Mouse (Mus musculus): Measurements from ENCODE around the gene Kank2. TPM values are rescaled to one million over a fixed set of nuclear protein-coding genes. Genes with fewer than 3 reads are reported as not detected.

Kank2 gene
- polyA plus RNA-seq, 1 experiment from 2014 or later, result 26.3 TPM

DNA sequence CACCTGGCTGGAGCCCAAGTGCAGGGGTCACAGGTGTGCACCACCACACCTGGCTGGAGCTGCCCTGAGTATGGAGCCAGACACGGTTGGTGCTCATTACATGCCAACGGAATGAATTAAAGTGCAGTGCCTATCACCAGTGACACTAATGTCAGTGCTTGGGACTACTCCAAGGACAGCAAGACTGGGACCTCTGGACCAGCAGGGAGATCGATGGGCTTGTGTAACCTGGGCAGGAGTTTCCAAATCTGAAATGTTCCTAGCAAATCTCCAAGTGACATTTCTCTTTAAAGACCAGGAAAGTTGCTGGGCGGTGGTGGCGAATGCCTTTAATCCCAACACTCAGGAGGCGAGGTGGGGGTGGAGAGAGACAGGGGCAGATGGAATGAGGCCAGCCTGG lies 24.1 kb upstream of the Kank2 start:
- Histone ChIP-seq H3K4me3 (ENCODE audit: low read length) (no peak overlapping the region), H3K9me3 (ENCODE audit: control insufficient read depth, low read length) (no peaks in the 10 kb centered on the region), H3K4me2 (ENCODE audit: low read depth, low read length) (no peak overlapping the region), H3K4me1 (replicated peaks; ENCODE audit: control insufficient read depth, insufficient read depth, low read length) (no peaks in the 10 kb centered on the region), H3K27me3 (ENCODE audit: control insufficient read depth, insufficient read depth, low read depth, low read length) (no peaks in the 10 kb centered on the region), H3K36me3 (ENCODE audit: control insufficient read depth, insufficient read depth, low read length) (peaks cover 8% of the 10 kb centered on the region), H3K27ac (ENCODE audit: low read length) (no peak overlapping the region), H3K9ac (ENCODE audit: low read length) (no peak overlapping the region)
- WGBS, result 85% methylated on average over 6 of the region's 6 CpGs
- no peak for ATAC-seq (ENCODE audit: low read depth)

DNA sequence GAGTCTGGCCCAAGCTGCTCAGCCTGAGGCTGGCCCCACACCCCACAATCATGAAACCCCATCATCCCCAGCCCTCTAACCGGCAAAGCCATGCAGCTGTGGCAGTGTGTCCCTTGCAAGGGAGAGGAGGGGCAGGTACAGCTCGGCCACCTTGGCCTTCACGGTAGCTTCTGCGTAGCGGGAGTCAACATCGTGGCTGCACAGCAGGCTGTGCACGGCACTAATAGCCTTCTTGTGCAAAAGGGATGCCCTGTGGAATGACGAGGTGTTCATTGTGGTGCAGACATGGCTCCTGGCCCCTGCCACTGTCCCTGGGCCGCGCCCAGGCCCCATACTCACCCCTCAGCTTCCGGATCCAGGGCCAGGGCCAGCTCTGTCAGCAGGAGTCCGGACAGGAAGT lies 21.6 kb upstream of the Kank2 start:
- Histone ChIP-seq H3K4me2 (ENCODE audit: low read depth, low read length) (no peak overlapping the region), H3K4me3 (ENCODE audit: low read length) (no peak overlapping the region), H3K27ac (ENCODE audit: low read length) (no peak overlapping the region), H3K9ac (ENCODE audit: low read length) (no peak overlapping the region), H3K36me3 (ENCODE audit: control insufficient read depth, insufficient read depth, low read length) (peaks cover 15% of the 10 kb centered on the region), H3K4me1 (replicated peaks; ENCODE audit: control insufficient read depth, insufficient read depth, low read length) (no peaks in the 10 kb centered on the region), H3K9me3 (ENCODE audit: control insufficient read depth, low read length) (no peaks in the 10 kb centered on the region), H3K27me3 (ENCODE audit: control insufficient read depth, insufficient read depth, low read depth, low read length) (no peaks in the 10 kb centered on the region)
- WGBS, result 84% methylated on average over 12 of the region's 12 CpGs
- ATAC-seq (ENCODE audit: low read depth), result no peak

DNA sequence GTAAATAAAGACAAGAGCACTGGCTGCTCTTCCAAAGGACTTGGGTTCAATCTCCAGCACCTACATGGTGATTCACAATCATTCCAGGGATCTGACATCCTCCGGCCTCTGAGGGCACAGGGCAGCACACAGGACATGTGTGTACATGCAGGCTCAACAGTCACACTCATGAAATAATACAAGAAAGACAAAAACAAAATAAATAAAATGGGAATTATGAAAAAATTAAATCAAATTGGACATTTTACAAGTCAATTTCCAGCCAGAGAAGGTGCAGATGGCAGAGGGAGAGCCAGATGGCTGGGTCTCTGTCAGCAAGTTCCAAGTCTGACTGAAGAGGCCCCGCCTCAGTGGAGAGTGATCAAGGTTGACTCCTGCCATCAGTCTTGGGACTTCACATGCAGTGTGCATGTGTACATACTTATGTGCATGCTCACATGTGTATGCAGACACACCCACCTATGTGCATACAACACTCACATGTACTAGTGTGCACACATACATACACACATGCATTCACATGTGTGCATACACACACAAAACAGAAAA lies 20.7 kb upstream of the Kank2 start:
- WGBS, result 98% methylated on average over 2 of the region's 2 CpGs
- H3K9me3 ChIP-seq (ENCODE audit: control insufficient read depth, low read length), result no peaks in the 10 kb centered on the region
- H3K4me1 ChIP-seq (replicated peaks; ENCODE audit: control insufficient read depth, insufficient read depth, low read length), result no peaks in the 10 kb centered on the region
- no peak overlapping the region for H3K27ac ChIP-seq (ENCODE audit: low read length)
- H3K27me3 ChIP-seq (ENCODE audit: control insufficient read depth, insufficient read depth, low read depth, low read length), result no peaks in the 10 kb centered on the region
- no peak for ATAC-seq (ENCODE audit: low read depth)
- peaks cover 19% of the 10 kb centered on the region for H3K36me3 ChIP-seq (ENCODE audit: control insufficient read depth, insufficient read depth, low read length)
- no peak overlapping the region for H3K9ac ChIP-seq (ENCODE audit: low read length)
- H3K4me2 ChIP-seq (ENCODE audit: low read depth, low read length), result no peak overlapping the region
- no peak overlapping the region for H3K4me3 ChIP-seq (ENCODE audit: low read length)

DNA sequence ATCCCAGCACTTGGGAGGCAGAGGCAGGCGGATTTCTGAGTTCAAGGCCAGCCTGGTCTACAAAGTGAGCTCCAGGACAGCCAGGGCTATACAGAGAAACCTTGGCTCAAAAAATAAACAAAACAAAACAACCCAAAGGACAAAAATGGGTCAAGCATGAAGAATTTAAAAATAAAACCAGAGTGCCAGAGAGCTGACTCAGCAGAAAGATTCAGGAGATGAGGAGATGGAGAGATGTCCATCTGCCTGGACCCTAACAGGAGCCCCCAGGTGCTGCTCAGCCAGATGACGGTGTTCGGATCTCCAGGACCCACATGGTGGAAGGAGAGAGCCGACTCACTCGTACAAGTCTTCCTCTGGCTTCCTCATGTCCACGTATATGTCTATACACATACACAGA lies 20.0 kb upstream of the Kank2 start:
- H3K9ac ChIP-seq (ENCODE audit: low read length), result no peak overlapping the region

DNA sequence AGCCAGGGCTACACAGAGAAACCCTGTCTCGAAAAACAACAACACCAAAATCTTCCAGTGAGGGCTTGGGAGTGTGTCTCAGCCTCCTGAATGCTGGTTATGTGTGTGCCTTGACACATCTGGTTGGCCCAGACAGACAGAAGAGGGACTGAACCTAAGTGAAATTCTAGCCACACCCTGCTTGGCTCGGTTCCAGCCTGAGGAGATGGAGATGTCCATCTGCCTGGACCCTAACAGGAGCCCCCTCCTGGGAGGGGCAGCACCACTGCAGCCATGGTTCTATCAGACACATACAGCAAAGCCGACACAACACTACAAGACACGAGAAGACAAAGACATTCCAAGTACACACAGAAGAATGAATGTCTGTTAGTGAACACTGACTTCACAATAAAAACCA lies 19.6 kb upstream of the Kank2 start:
- Histone ChIP-seq H3K4me2 (ENCODE audit: low read depth, low read length) (no peak overlapping the region), H3K27ac (ENCODE audit: low read length) (no peak overlapping the region), H3K4me3 (ENCODE audit: low read length) (no peak overlapping the region), H3K9me3 (ENCODE audit: control insufficient read depth, low read length) (no peaks in the 10 kb centered on the region), H3K27me3 (ENCODE audit: control insufficient read depth, insufficient read depth, low read depth, low read length) (no peaks in the 10 kb centered on the region), H3K9ac (ENCODE audit: low read length) (no peak overlapping the region), H3K36me3 (ENCODE audit: control insufficient read depth, insufficient read depth, low read length) (peaks cover 22% of the 10 kb centered on the region), H3K4me1 (replicated peaks; ENCODE audit: control insufficient read depth, insufficient read depth, low read length) (no peaks in the 10 kb centered on the region)
- WGBS, result 87% methylated on average over 4 of the region's 4 CpGs
- ATAC-seq (ENCODE audit: low read depth), result no peak

More for the DNA sequence above, 20.0 kb upstream of the Kank2 start:
- no peaks in the 10 kb centered on the region for H3K4me1 ChIP-seq (replicated peaks; ENCODE audit: control insufficient read depth, insufficient read depth, low read length)
- no peak overlapping the region for H3K4me3 ChIP-seq (ENCODE audit: low read length)
- H3K27ac ChIP-seq (ENCODE audit: low read length), result no peak overlapping the region
- no peaks in the 10 kb centered on the region for H3K27me3 ChIP-seq (ENCODE audit: control insufficient read depth, insufficient read depth, low read depth, low read length)
- 91% methylated on average over 6 of the region's 6 CpGs for WGBS
- no peaks in the 10 kb centered on the region for H3K9me3 ChIP-seq (ENCODE audit: control insufficient read depth, low read length)
- no peak for ATAC-seq (ENCODE audit: low read depth)
- H3K36me3 ChIP-seq (ENCODE audit: control insufficient read depth, insufficient read depth, low read length), result peaks cover 22% of the 10 kb centered on the region
- no peak overlapping the region for H3K4me2 ChIP-seq (ENCODE audit: low read depth, low read length)

DNA sequence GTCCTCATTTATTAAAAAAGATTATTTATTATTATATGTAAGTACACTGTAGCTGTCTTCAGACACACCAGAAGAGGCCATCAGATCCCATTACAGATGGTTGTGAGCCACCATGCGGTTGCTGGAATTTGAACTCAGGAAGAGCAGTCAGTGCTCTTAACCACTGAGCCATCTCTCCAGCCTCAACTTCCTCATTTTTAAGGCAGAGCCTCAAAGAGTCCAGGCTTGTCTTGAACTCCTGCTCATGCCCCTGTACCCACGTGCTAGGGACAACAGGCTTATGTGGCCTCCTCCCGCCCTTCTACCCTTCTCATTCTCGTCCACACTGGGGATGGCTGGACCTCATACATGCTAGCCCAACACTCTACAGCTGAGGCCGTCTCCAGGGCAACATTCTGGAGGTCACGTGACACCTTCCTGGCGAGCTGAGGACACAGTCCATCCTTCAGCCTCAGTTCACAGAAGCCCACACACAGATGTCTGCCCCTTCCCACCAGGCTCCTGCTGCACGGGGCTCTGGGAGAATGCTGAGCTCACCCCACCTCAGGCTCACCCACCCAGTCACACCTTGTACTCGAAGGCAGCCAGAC lies 18.3 kb upstream of the Kank2 start:
- H3K36me3 ChIP-seq (ENCODE audit: control insufficient read depth, insufficient read depth, low read length), result peaks cover 32% of the 10 kb centered on the region
- no peak for ATAC-seq (ENCODE audit: low read depth)
- no peak overlapping the region for H3K4me2 ChIP-seq (ENCODE audit: low read depth, low read length)
- H3K9ac ChIP-seq (ENCODE audit: low read length), result no peak overlapping the region
- H3K27me3 ChIP-seq (ENCODE audit: control insufficient read depth, insufficient read depth, low read depth, low read length), result no peaks in the 10 kb centered on the region
- H3K9me3 ChIP-seq (ENCODE audit: control insufficient read depth, low read length), result no peaks in the 10 kb centered on the region
- no peak overlapping the region for H3K4me3 ChIP-seq (ENCODE audit: low read length)
- no peak overlapping the region for H3K27ac ChIP-seq (ENCODE audit: low read length)
- H3K4me1 ChIP-seq (replicated peaks; ENCODE audit: control insufficient read depth, insufficient read depth, low read length), result no peaks in the 10 kb centered on the region
- 62% methylated on average over 9 of the region's 9 CpGs for WGBS

DNA sequence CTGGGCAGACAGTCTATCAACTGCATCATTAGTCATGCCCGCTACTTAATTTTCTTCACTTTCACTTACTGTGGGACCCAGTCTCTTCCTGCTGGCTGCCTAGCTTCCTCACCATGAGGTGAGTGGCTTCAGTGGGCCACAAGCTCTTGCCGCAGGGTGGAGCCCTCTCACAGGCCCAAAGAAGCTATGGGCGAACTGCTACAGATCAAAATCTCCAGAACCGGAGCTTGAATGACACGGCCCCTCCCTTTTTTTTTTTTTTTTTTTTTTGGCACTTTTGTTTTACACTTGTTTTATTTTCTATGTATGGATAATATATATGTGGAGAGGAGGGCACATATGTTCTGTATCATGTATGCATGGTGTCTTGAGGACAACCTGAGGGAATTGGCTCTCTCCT lies 12.6 kb upstream of the Kank2 start:
- Histone ChIP-seq H3K9ac (ENCODE audit: low read length) (no peak overlapping the region), H3K27ac (ENCODE audit: low read length) (no peak overlapping the region), H3K27me3 (ENCODE audit: control insufficient read depth, insufficient read depth, low read depth, low read length) (no peaks in the 10 kb centered on the region), H3K4me1 (replicated peaks; ENCODE audit: control insufficient read depth, insufficient read depth, low read length) (no peaks in the 10 kb centered on the region), H3K4me3 (ENCODE audit: low read length) (no peak overlapping the region), H3K9me3 (ENCODE audit: control insufficient read depth, low read length) (no peaks in the 10 kb centered on the region), H3K36me3 (ENCODE audit: control insufficient read depth, insufficient read depth, low read length) (peaks cover 25% of the 10 kb centered on the region), H3K4me2 (ENCODE audit: low read depth, low read length) (no peak overlapping the region)
- 92% methylated on average over 5 of the region's 5 CpGs for WGBS
- ATAC-seq (ENCODE audit: low read depth), result no peak

DNA sequence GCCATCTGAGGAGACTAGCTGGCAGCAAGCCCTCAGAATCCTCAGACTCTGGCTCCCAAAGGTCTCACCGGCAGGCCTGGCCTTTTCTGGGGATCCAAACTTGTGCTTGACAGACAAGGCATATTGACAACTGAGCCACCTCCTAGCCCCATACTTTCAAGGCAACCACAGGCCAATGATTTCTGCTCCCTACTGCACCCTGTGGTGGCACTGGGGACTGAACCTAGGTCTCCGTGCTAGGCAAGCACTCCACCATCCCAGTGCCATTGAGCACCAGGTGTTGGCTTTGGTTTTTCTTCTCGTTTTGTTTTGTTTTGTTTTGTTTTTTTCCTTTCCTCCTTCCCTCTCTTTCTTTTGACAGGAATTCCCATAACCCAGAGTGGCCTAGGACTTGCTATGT lies 10.0 kb upstream of the Kank2 start:
- 63% methylated on average over 3 of the region's 3 CpGs for WGBS
- Histone ChIP-seq H3K4me2 (ENCODE audit: low read depth, low read length) (no peak overlapping the region), H3K4me1 (replicated peaks; ENCODE audit: control insufficient read depth, insufficient read depth, low read length) (peaks cover 8% of the 10 kb centered on the region), H3K27me3 (ENCODE audit: control insufficient read depth, insufficient read depth, low read depth, low read length) (no peaks in the 10 kb centered on the region), H3K4me3 (ENCODE audit: low read length) (no peak overlapping the region), H3K27ac (ENCODE audit: low read length) (no peak overlapping the region), H3K9ac (ENCODE audit: low read length) (no peak overlapping the region), H3K9me3 (ENCODE audit: control insufficient read depth, low read length) (no peaks in the 10 kb centered on the region), H3K36me3 (ENCODE audit: control insufficient read depth, insufficient read depth, low read length) (peaks cover 12% of the 10 kb centered on the region)
- no peak for ATAC-seq (ENCODE audit: low read depth)

DNA sequence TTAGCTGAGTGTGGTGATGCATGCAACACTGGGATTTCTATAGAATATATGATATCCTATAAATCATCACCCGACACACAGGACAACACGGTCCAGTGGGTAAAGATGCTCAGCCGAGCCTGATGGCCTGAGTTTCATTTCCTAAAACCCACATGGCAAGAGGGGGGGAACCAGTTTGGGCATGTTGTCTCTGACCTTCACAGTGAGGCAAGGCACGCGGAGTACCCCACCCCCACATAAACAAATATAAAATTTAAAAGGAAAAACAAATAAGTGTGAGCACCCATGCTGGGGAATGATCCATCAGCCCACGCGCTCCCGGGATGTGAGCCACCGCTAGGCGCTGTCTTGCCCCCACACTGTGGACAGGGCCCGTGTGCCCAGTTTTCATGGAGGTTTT lies 8.4 kb upstream of the Kank2 start:
- H3K27ac ChIP-seq (ENCODE audit: low read length), result no peak overlapping the region
- no peak for ATAC-seq (ENCODE audit: low read depth)
- peaks cover 12% of the 10 kb centered on the region for H3K36me3 ChIP-seq (ENCODE audit: control insufficient read depth, insufficient read depth, low read length)
- WGBS, result 70% methylated on average over 11 of the region's 11 CpGs
- no peak overlapping the region for H3K9ac ChIP-seq (ENCODE audit: low read length)
- H3K27me3 ChIP-seq (ENCODE audit: control insufficient read depth, insufficient read depth, low read depth, low read length), result no peaks in the 10 kb centered on the region
- H3K4me3 ChIP-seq (ENCODE audit: low read length), result no peak overlapping the region
- no peak overlapping the region for H3K4me2 ChIP-seq (ENCODE audit: low read depth, low read length)
- peaks cover 8% of the 10 kb centered on the region for H3K4me1 ChIP-seq (replicated peaks; ENCODE audit: control insufficient read depth, insufficient read depth, low read length)
- no peaks in the 10 kb centered on the region for H3K9me3 ChIP-seq (ENCODE audit: control insufficient read depth, low read length)

DNA sequence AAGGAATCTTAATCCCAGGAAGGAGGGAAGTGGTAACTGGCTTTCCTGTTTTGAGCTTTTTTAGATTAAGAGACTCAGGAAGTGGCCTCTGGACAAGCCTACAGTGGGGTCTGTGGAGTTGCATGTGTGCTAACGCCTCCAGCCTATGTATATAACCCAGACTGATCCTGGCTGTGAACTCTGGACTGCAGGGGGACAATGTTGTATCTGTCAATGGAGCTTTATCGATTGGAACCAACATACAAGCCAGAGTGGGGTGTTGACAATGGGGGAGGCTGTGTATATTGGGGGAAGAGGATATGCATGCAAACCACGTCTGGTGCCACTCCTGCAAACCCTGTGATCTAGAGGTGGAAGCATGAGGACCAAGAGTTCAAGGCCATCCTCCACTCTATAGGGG lies 7.8 kb upstream of the Kank2 start:
- Histone ChIP-seq H3K27me3 (ENCODE audit: control insufficient read depth, insufficient read depth, low read depth, low read length) (no peaks in the 10 kb centered on the region), H3K36me3 (ENCODE audit: control insufficient read depth, insufficient read depth, low read length) (peaks cover 12% of the 10 kb centered on the region), H3K4me2 (ENCODE audit: low read depth, low read length) (no peak overlapping the region), H3K9ac (ENCODE audit: low read length) (no peak overlapping the region), H3K27ac (ENCODE audit: low read length) (no peak overlapping the region), H3K9me3 (ENCODE audit: control insufficient read depth, low read length) (no peaks in the 10 kb centered on the region), H3K4me3 (ENCODE audit: low read length) (no peak overlapping the region), H3K4me1 (replicated peaks; ENCODE audit: control insufficient read depth, insufficient read depth, low read length) (peaks cover 8% of the 10 kb centered on the region)
- 36% methylated on average over 3 of the region's 3 CpGs for WGBS
- ATAC-seq (ENCODE audit: low read depth), result no peak

Data from lung, embryonic 16.5 days (tissue).